Mouse (Mus musculus) bone marrow macrophage, adult 2 months (primary cell): ENCODE data around the gene Snx33. TPM values are rescaled to one million over a fixed set of nuclear protein-coding genes. Genes with fewer than 3 reads are reported as not detected.

ENCODE experiments used
- H3K27ac ChIP-seq: 2 replicates; pipeline ENCODE4 v1.5.1; 2012; ENCODE audit warnings: low read depth, low read length; ENCODE audit not compliant: insufficient read depth
- H3K4me1 ChIP-seq: 2 replicates; pipeline ENCODE4 v1.6.1; 2012; ENCODE audit warnings: low read length; ENCODE audit not compliant: control insufficient read depth, insufficient read depth
- H3K4me3 ChIP-seq: 2 replicates; pipeline ENCODE4 v1.5.1; 2012; ENCODE audit warnings: mild to moderate bottlenecking, low read length, moderate library complexity; ENCODE audit not compliant: insufficient read depth
- CTCF ChIP-seq: IDR thresholded peaks from 2 replicates; pipeline ENCODE4 v1.5.1; 2012; ENCODE audit warnings: low read depth, mild to moderate bottlenecking, low read length, moderate library complexity
- POLR2A ChIP-seq: IDR thresholded peaks from 2 replicates; pipeline ENCODE4 v1.6.1; 2012; ENCODE audit warnings: mild to moderate bottlenecking, low read depth, low read length, borderline replicate concordance
- polyA plus RNA-seq: library from polyadenylated mRNA; stranded (reverse); fragments of >200 nt; gene quantifications from 2 replicates; pipeline ENCODE4 v1.2.4, GENCODE M21; 2012; ENCODE audit not compliant: missing spikeins, insufficient read depth, insufficient read length

Gene Snx33
- polyA plus RNA-seq, 1 experiment, result 12.5 TPM

- TF ChIP-seq CTCF (no peak), POLR2A (no peak)
- Histone ChIP-seq H3K4me1 (peaks cover under 1% of the 10 kb centered on the region; the same call in 1 of the 2 replicates), H3K4me3 (no peak overlapping the region), H3K27ac (no peak overlapping the region)
Measured at GRCm38 (mm10) chr9:56882283-56882682, 45.9 kb downstream of the Snx33 start.

DNA sequence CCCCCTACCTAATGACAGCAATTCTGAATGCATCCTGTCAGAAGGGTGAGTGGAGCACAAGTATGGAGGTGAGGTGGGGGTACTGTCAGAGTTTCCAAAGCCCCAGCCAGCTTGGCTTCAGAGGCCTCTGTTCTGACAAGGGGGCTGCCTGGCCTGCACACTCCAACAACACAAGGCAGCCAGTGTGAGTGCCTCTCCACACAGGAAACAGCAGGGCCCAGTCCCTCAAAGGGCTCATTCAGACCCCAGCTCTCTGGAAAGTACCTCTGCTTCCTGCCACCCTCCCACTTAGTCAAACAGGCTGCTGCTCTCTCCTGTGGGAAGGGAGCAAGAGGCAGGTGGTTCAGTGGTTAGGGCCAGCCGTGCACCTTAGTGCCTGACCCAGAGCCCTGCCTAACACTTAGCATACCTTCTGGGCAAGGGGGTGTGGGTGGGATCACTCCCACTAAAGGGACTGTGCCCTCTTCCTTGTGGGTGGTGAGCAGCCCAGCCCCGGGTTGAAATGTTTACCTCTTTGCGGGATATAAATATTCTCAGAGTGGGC, 46.6 kb downstream of the Snx33 start:
- TF ChIP-seq CTCF, result no peak
- no peak for TF ChIP-seq POLR2A
- peaks cover 6% of the 10 kb centered on the region for H3K4me1 ChIP-seq
- no peak overlapping the region for H3K27ac ChIP-seq
- H3K4me3 ChIP-seq, result no peak overlapping the region

- Histone ChIP-seq H3K4me3 (no peak overlapping the region), H3K4me1 (peaks cover 11% of the 10 kb centered on the region), H3K27ac (no peak overlapping the region)
- TF ChIP-seq POLR2A, result no peak
- TF ChIP-seq CTCF, result no peak
Measured at GRCm38 (mm10) chr9:56880790-56881189, 47.4 kb downstream of the Snx33 start.

GRCm38 (mm10) chr9:56877284-56877683, 50.9 kb downstream of the Snx33 start:
- Histone ChIP-seq H3K4me1 (peaks cover 33% of the 10 kb centered on the region), H3K4me3 (no peak overlapping the region), H3K27ac (no peak overlapping the region)
- TF ChIP-seq CTCF (no peak), POLR2A (no peak)

GRCm38 (mm10) chr9:56876784-56877183, 51.4 kb downstream of the Snx33 start:
- H3K4me3 ChIP-seq, result no peak overlapping the region
- TF ChIP-seq POLR2A (no peak), CTCF (no peak)
- no peak overlapping the region for H3K27ac ChIP-seq
- peaks cover 38% of the 10 kb centered on the region for H3K4me1 ChIP-seq

DNA sequence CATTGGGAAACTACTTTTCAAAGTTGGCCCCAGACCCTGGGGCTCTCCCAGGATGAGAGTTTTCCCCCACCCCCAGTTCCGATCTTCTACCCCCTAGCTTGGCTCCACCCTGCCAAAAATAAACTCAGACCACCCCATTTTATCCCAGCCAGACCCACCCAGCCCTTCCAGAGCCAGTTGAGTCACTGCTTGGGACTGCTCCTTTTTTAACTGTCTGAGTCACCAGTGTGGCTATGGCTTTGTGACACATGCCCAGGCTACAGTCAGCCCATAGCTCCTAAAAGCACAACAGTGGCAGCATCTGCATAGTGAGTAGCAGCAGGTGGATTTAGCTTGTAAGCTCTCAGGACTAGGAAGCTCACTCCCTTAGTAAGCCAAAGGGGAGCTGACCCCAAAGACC, 55.1 kb downstream of the Snx33 start:
- TF ChIP-seq CTCF (no peak), POLR2A (no peak)
- Histone ChIP-seq H3K27ac (peak overlapping the region; percentile 17; the same call in 1 of the 2 replicates), H3K4me3 (no peak overlapping the region), H3K4me1 (peaks cover 65% of the 10 kb centered on the region)

- Histone ChIP-seq H3K4me1 (peaks cover 65% of the 10 kb centered on the region), H3K27ac (no peak overlapping the region), H3K4me3 (no peak overlapping the region)
- no peak for TF ChIP-seq CTCF
Measured at GRCm38 (mm10) chr9:56872105-56872903, 55.9 kb downstream of the Snx33 start.

- Histone ChIP-seq H3K4me1 (peaks cover 58% of the 10 kb centered on the region), H3K27ac (no peak overlapping the region), H3K4me3 (no peak overlapping the region)
- TF ChIP-seq POLR2A (no peak), CTCF (no peak)
Measured at GRCm38 (mm10) chr9:56871191-56871590, 57.0 kb downstream of the Snx33 start.

DNA sequence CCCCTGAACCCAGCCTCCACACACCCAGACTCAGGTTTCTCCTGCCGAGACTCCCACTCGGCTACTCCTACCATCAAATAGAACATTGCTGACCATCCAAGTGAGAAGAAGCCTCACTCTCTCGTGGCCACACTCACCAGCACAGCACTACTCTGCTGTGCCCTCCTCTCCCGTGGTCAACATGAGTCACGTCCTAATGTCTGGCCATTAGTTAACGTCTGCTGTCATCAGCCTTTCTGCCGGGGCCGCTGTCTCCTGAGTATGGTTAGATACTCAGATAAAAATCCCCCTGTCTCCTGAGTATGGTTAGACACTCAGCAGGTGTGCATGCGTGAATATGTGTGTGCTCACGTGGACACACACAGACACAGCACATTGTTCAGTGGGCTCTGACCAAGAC, 57.4 kb downstream of the Snx33 start:
- H3K4me3 ChIP-seq, result no peak overlapping the region
- TF ChIP-seq POLR2A, result no peak
- TF ChIP-seq CTCF, result no peak
- H3K27ac ChIP-seq, result no peak overlapping the region
- H3K4me1 ChIP-seq, result peaks cover 61% of the 10 kb centered on the region

DNA sequence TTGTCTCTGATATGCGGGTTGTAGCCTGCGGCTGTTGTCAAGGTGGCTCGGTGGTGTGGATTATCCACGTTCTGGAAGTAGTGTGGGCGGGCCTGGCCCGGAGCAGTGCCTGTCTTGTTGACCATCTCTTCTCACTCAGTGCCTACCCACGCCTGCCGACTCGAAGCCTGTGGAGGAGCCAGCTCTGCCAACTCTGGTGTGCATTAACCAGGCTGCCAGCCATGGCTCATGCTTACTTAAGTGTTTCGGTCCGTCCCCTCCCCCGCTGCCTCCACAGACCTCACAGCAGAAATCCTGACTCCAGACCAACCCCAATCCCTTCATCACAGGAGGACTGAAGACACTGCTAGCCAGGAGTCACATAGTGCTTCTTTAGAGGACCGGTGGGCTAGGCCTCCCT, 58.6 kb downstream of the Snx33 start:
- TF ChIP-seq POLR2A (no peak), CTCF (no peak)
- Histone ChIP-seq H3K27ac (no peak overlapping the region), H3K4me1 (peaks cover 61% of the 10 kb centered on the region)

DNA sequence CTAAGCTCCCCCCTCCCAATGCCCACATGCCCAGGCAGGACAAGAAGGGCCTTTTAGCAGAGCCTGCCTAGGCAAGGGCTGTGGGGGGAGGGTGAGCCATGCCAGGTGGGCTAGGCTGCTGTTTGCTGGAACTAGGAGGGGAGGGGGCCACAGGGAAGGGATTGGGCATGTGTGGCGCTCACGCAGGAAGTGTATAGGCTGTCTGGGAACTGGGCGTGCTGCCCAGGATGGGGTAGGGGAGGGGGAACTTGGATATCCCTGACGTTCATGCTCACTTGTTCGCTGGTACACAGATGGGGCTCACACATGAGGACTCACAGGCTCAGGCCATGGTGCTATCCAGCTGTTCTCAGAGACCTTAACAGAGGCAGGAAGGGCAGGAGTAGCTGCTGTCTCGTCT, 59.9 kb downstream of the Snx33 start:
- TF ChIP-seq POLR2A (no peak), CTCF (no peak)
- H3K4me3 ChIP-seq, result no peak overlapping the region
- H3K4me1 ChIP-seq, result peaks cover 49% of the 10 kb centered on the region
- no peak overlapping the region for H3K27ac ChIP-seq

More for the DNA sequence above, 58.6 kb downstream of the Snx33 start:
- no peak overlapping the region for H3K4me3 ChIP-seq

Other genes with a start within 250 kb of the Snx33 start
- gene Lingo1, start 131.9 kb downstream of the Snx33 start, polyA plus RNA-seq, result not detected in 2 replicates
- not detected in 2 replicates for gene Odf3l1, start 63.7 kb downstream of the Snx33 start, polyA plus RNA-seq
- 0.32 and 0.67 TPM in 2 replicates for gene Cspg4, start 63.3 kb downstream of the Snx33 start, polyA plus RNA-seq
- gene Imp3, start 9.1 kb upstream of the Snx33 start, polyA plus RNA-seq, result 62.4 and 64.1 TPM in 2 replicates
- gene Snupn, start 22.5 kb upstream of the Snx33 start, polyA plus RNA-seq, result 5.2 and 8.1 TPM in 2 replicates
- 15.6 and 18.5 TPM in 2 replicates for gene Ptpn9, start 66.6 kb upstream of the Snx33 start, polyA plus RNA-seq
- 30.5 and 37.1 TPM in 2 replicates for gene Sin3a, start 143.7 kb upstream of the Snx33 start, polyA plus RNA-seq
- gene Man2c1, start 202.3 kb upstream of the Snx33 start, polyA plus RNA-seq, result 83.8 and 117 TPM in 2 replicates
- 11.0 and 12.5 TPM in 2 replicates for gene Neil1, start 219.9 kb upstream of the Snx33 start, polyA plus RNA-seq
- gene Commd4, start 230.0 kb upstream of the Snx33 start, polyA plus RNA-seq, result 67.7 and 71.5 TPM in 2 replicates